Mouse (Mus musculus) CH12.LX (cell line): Measurements from ENCODE around the gene Fus. TPM values are rescaled to one million over a fixed set of nuclear protein-coding genes. Genes with fewer than 3 reads are reported as not detected.

Experiments used
- DNase-seq: peaks from one replicate; pipeline ENCODE4 v3.0.0-alpha.2; 2013; ENCODE audit errors: extremely low read depth
- H3K27ac ChIP-seq: 2 replicates; pipeline ENCODE4 v1.5.1; 2012; ENCODE audit warnings: low read depth, mild to moderate bottlenecking, control low read depth, moderate library complexity; ENCODE audit not compliant: insufficient read depth
- H3K27me3 ChIP-seq: replicated peaks from 2 replicates; pipeline ENCODE3; 2012; ENCODE audit warnings: inconsistent platforms
- H3K36me3 ChIP-seq, 2 experiments: replicated peaks in 1 of 2; 2 replicates each; pipeline versions ENCODE3 to v1.6.1; 2012; ENCODE audit warnings: inconsistent platforms in 1 of 2, low read length in 1 of 2, mild to moderate bottlenecking in 1 of 2, mixed read lengths in 1 of 2, moderate library complexity in 1 of 2; ENCODE audit not compliant: control insufficient read depth in 1 of 2, insufficient read depth in 1 of 2
- H3K4me1 ChIP-seq, 2 experiments: 2 replicates each; pipeline ENCODE4 v1.6.1; 2012; ENCODE audit warnings: inconsistent platforms in 1 of 2, moderate library complexity in 1 of 2; ENCODE audit not compliant: insufficient read depth in 2 of 2, control insufficient read depth in 1 of 2
- H3K4me2 ChIP-seq: 2 replicates; pipeline ENCODE4 v1.6.1; 2012; ENCODE audit warnings: low read depth, mild to moderate bottlenecking, control low read depth; ENCODE audit not compliant: poor library complexity, insufficient read depth, severe bottlenecking
- H3K4me3 ChIP-seq, 3 experiments: fragments of 150-350 bp in 1 of 3; sonication (generic) in 1 of 3; replicated peaks in 1 of 3; 2 replicates each; pipeline versions ENCODE3 to v1.5.1; 2011 to 2012; ENCODE audit warnings: low read depth in 2 of 3, low read length in 2 of 3, mild to moderate bottlenecking in 2 of 3, moderate library complexity in 2 of 3, control low read depth in 1 of 3, improper control_type of control experiment in 1 of 3, inconsistent platforms in 1 of 3, mixed read lengths in 1 of 3; ENCODE audit not compliant: poor library complexity in 1 of 3
- H3K79me2 ChIP-seq: replicated peaks from 2 replicates; pipeline ENCODE4 v1.6.1; 2012; ENCODE audit warnings: mild to moderate bottlenecking, moderate library complexity; ENCODE audit not compliant: control insufficient read depth, poor library complexity, insufficient read depth, severe bottlenecking; ENCODE audit errors: extremely low read depth
- H3K9ac ChIP-seq: 2 replicates; pipeline ENCODE4 v1.6.1; 2012; ENCODE audit warnings: low read depth, mild to moderate bottlenecking, control low read depth, moderate library complexity; ENCODE audit not compliant: insufficient read depth
- H3K9me3 ChIP-seq: replicated peaks from 2 replicates; pipeline ENCODE3; 2012; ENCODE audit warnings: low read length, inconsistent platforms, mixed read lengths
- BHLHE40 ChIP-seq: IDR thresholded peaks from 2 replicates; pipeline ENCODE4 v1.6.1; 2011; ENCODE audit warnings: mild to moderate bottlenecking, low read depth, low read length, improper control_type of control experiment
- CHD1 ChIP-seq: IDR thresholded peaks from 2 replicates; pipeline ENCODE4 v1.6.1; 2012; ENCODE audit warnings: low read depth, low read length, improper control_type of control experiment, inconsistent platforms
- CHD2 ChIP-seq: IDR thresholded peaks from 2 replicates; pipeline ENCODE4 v1.6.1; 2011; ENCODE audit warnings: low read length, improper control_type of control experiment
- E2F4 ChIP-seq: IDR thresholded peaks from 2 replicates; pipeline ENCODE4 v1.6.1; 2011; ENCODE audit warnings: low read depth, low read length, improper control_type of control experiment; ENCODE audit not compliant: insufficient replicate concordance
- ETS1 ChIP-seq: conservative IDR thresholded peaks from 2 replicates; pipeline ENCODE4 v1.6.1; 2012; ENCODE audit warnings: low read depth, mild to moderate bottlenecking, inconsistent platforms, low read length, improper control_type of control experiment, moderate library complexity
- IRF4 ChIP-seq: IDR thresholded peaks from 2 replicates; pipeline ENCODE4 v1.6.1; 2014; ENCODE audit warnings: low read depth, mild to moderate bottlenecking, inconsistent platforms, low read length, improper control_type of control experiment
- JUN ChIP-seq: IDR thresholded peaks from 2 replicates; pipeline ENCODE4 v1.6.1; 2011; ENCODE audit warnings: low read depth, mild to moderate bottlenecking, low read length, improper control_type of control experiment, moderate library complexity; ENCODE audit not compliant: insufficient read depth
- MAFK ChIP-seq: IDR thresholded peaks from 2 replicates; pipeline ENCODE4 v1.6.1; 2011; ENCODE audit warnings: low read length, improper control_type of control experiment; ENCODE audit not compliant: insufficient replicate concordance
- MAZ ChIP-seq: IDR thresholded peaks from 2 replicates; pipeline ENCODE4 v1.6.1; 2012; ENCODE audit warnings: low read depth, mild to moderate bottlenecking, inconsistent platforms, low read length, improper control_type of control experiment, moderate library complexity
- MEF2A ChIP-seq: IDR thresholded peaks from 2 replicates; pipeline ENCODE4 v1.6.1; 2014; ENCODE audit warnings: low read depth, mild to moderate bottlenecking, inconsistent platforms, low read length, improper control_type of control experiment, borderline replicate concordance
- MYC ChIP-seq: IDR thresholded peaks from 2 replicates; pipeline ENCODE4 v1.6.1; 2011; ENCODE audit warnings: low read depth, mild to moderate bottlenecking, improper control_type of control experiment, low read length
- PAX5 ChIP-seq: IDR thresholded peaks from 2 replicates; pipeline ENCODE4 v1.6.1; 2012; ENCODE audit warnings: low read length, inconsistent platforms, mixed read lengths
- POLR2AphosphoS2 ChIP-seq: IDR thresholded peaks from 2 replicates; pipeline ENCODE4 v1.6.1; 2011; ENCODE audit warnings: low read depth, low read length, improper control_type of control experiment
- RAD21 ChIP-seq: IDR thresholded peaks from 2 replicates; pipeline ENCODE4 v1.6.1; 2011; ENCODE audit warnings: low read depth, mild to moderate bottlenecking, low read length, improper control_type of control experiment, moderate library complexity
- RCOR1 ChIP-seq: conservative IDR thresholded peaks from 2 replicates; pipeline ENCODE4 v1.6.1; 2012; ENCODE audit warnings: low read depth, mild to moderate bottlenecking, inconsistent platforms, low read length, improper control_type of control experiment
- SIN3A ChIP-seq: IDR thresholded peaks from 2 replicates; pipeline ENCODE4 v1.6.1; 2012; ENCODE audit warnings: low read length, improper control_type of control experiment, inconsistent platforms
- ZC3H11A ChIP-seq: IDR thresholded peaks from 2 replicates; pipeline ENCODE4 v1.6.1; 2012; ENCODE audit warnings: low read depth, mild to moderate bottlenecking, inconsistent platforms, low read length, improper control_type of control experiment
- ZKSCAN1 ChIP-seq: IDR thresholded peaks from 2 replicates; pipeline ENCODE4 v1.6.1; 2012; ENCODE audit warnings: low read depth, inconsistent platforms, low read length, improper control_type of control experiment, borderline replicate concordance
- ZMIZ1 ChIP-seq: IDR thresholded peaks from 2 replicates; pipeline ENCODE4 v1.6.1; 2012; ENCODE audit warnings: low read depth, mild to moderate bottlenecking, inconsistent platforms, low read length, improper control_type of control experiment
- ZNF384 ChIP-seq: IDR thresholded peaks from 2 replicates; pipeline ENCODE4 v1.6.1; 2012; ENCODE audit warnings: low read depth, low read length, improper control_type of control experiment, inconsistent platforms
- dilution Hi-C: fragments of 300-500 bp; cut with MboI; formaldehyde crosslinking; loops from 2 replicates; pipeline ENCODE4 v1.14.3; 2020; ENCODE audit warnings: low sequenced_read_pairs; ENCODE audit not compliant: extremely low pct_unique_long_range_greater_than_20kb, extremely low pct_ligation_motif_present
- in situ Hi-C: fragments of 300-500 bp; cut with MboI; formaldehyde crosslinking; loops from 3 replicates; pipeline ENCODE4 v1.14.3; 2019; ENCODE audit warnings: low sequenced_read_pairs, low pct_ligation_motif_present, low pct_unique_long_range_greater_than_20kb, mixed read lengths
- polyA plus RNA-seq: library from polyadenylated mRNA; unstranded; fragments of >175 nt; gene quantifications from 2 replicates; pipeline ENCODE4 v1.2.1, GENCODE M21; 2012; ENCODE audit warnings: low read depth; ENCODE audit not compliant: insufficient read length
- total RNA-seq, 2 experiments: library from RNA; depleted of rRNA; stranded (reverse); fragments of 300-350 nt in 1 of 2; fragments of >200 nt in 1 of 2; gene quantifications; 2 replicates each; pipeline ENCODE4 v1.2.3; 2012 to 2014

Fus gene
- total and polyA plus RNA-seq, 3 experiments, result 39.2 to 848 (median 57.7) TPM

DNA sequence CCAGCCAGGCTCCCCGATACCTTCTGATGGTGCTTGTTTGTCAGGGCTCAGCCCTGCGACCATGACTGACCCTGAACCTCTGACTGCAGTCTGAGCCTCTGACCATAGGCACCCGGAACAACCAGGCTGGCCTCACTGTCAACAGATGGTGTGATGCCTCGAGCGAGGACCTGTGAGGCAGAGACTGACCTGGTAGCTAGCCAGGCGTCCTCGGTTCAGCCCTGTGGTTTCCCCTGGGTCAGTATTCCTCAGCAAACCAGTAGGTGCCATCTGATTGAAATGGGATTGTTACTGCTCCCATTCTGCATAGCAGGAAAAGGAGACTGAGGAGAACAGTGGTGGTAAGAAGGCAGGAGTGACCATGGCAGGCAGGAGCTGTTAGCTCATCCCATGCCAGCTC is 38.9 kb downstream of the Fus start:
- Histone ChIP-seq H3K27me3 (no peaks in the 10 kb centered on the region), H3K9me3 (peaks cover 4% of the 10 kb centered on the region), H3K36me3 (no peaks in the 10 kb centered on the region), H3K4me1 (peaks cover 0 to 5% of the 10 kb centered on the region in 2 experiments; a peak in 2 of 4 replicates), H3K27ac (no peak overlapping the region), H3K4me2 (no peak overlapping the region), H3K79me2 (no peaks in the 10 kb centered on the region), H3K4me3 (no peak overlapping the region), H3K9ac (no peak overlapping the region)
- no peak for TF ChIP-seq CHD1
- TF ChIP-seq JUN, result no peak
- no peak for TF ChIP-seq CHD2
- TF ChIP-seq E2F4, result no peak
- in situ Hi-C loops, result no loop called here
- no peak for DNase-seq
- dilution Hi-C loops, result no loop called here

DNA sequence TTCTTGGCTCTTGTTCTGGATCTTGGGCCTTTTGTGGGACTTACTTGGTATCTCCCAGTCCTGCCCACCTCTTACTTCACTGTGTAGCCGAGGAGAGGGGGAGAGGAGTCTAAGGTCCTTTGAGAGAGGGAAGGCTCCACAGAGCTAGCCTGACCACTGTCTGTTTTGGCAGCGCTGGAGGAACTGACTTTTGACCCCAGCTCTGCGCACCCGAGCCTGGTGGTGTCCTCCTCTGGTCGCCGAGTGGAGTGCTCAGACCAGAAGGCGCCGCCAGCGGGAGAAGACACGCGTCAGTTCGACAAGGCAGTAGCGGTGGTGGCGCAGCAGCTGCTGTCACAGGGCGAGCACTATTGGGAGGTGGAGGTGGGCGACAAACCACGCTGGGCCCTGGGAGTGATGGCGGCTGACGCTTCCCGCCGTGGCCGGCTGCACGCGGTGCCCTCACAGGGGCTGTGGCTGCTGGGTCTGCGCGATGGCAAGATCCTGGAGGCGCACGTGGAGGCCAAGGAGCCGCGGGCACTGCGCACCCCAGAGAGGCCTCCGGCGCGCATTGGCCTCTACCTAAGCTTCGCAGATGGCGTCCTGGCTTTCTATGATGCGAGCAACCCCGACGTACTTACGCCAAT is 42.6 kb downstream of the Fus start:
- no peaks in the 10 kb centered on the region for H3K9me3 ChIP-seq
- in situ Hi-C loops (no loop called here), dilution Hi-C loops (no loop called here)
- no peak overlapping the region for H3K27ac ChIP-seq
- H3K79me2 ChIP-seq, result no peaks in the 10 kb centered on the region
- no peaks in the 10 kb centered on the region for H3K36me3 ChIP-seq
- H3K4me3 ChIP-seq, result no peak overlapping the region
- DNase-seq, result no peak
- no peak overlapping the region for H3K4me2 ChIP-seq
- no peak for TF ChIP-seq MYC
- TF ChIP-seq ZMIZ1, result no peak
- no peaks in the 10 kb centered on the region for H3K27me3 ChIP-seq
- H3K4me1 ChIP-seq, result no peaks in the 10 kb centered on the region
- no peak overlapping the region for H3K9ac ChIP-seq

DNA sequence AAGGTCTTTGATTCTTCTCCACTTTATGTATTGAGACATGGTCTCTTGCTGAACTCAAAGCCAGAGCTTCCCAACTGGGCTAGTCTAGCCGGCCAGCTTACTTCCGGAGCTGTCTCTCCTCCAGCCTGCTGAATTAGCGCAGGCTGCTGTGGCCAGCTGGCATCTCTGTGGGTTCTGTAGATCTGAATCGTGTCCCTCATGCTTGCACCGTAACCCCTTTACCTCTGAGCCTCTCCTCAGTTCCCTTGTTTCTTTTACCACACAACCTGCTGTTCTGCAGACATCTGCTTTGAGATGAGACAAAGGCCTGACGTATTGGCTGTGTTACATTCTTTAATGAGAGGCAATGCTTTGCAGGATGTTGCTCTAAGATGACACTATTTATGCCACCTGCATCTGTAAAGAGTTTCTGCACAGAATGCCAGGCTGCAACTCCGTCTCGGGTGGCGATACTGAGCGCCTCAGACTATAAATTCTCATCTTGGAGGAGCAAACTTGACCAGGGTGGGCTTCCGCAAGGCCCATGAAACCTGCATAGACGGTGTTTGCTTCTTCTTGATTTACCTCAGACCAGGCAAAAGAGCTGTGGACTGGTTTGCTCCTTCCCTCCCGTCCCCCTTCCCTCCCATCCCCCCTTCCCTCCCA is 45.0 kb downstream of the Fus start:
- H3K79me2 ChIP-seq, result no peaks in the 10 kb centered on the region
- dilution Hi-C loops, result no loop called here
- no peak for DNase-seq
- no peak for TF ChIP-seq ETS1
- no peak for TF ChIP-seq RAD21
- no peak for TF ChIP-seq MYC
- TF ChIP-seq PAX5, result no peak
- no peak for TF ChIP-seq POLR2AphosphoS2
- no peak for TF ChIP-seq E2F4
- no peak for TF ChIP-seq MAFK
- no peak for TF ChIP-seq ZNF384
- TF ChIP-seq ZMIZ1, result no peak
- no peak for TF ChIP-seq BHLHE40
- TF ChIP-seq RCOR1, result no peak
- no peak for TF ChIP-seq SIN3A
- no peak for TF ChIP-seq MEF2A
- TF ChIP-seq CHD2, result no peak
- TF ChIP-seq ZC3H11A, result no peak
- no peak for TF ChIP-seq IRF4
- TF ChIP-seq ZKSCAN1, result no peak
- no peak for TF ChIP-seq MAZ
- in situ Hi-C loops, result no loop called here
- H3K4me1 ChIP-seq, result no peaks in the 10 kb centered on the region
- no peak overlapping the region for H3K4me3 ChIP-seq
- H3K36me3 ChIP-seq, result no peaks in the 10 kb centered on the region
- H3K4me2 ChIP-seq, result no peak overlapping the region
- H3K27me3 ChIP-seq, result no peaks in the 10 kb centered on the region
- no peak overlapping the region for H3K27ac ChIP-seq
- H3K9me3 ChIP-seq, result no peaks in the 10 kb centered on the region
- no peak overlapping the region for H3K9ac ChIP-seq
